Mouse (Mus musculus): ENCODE data around the gene Mmel1.

The Mmel1 gene

GRCm38 (mm10) chr4:154904185-154905071, 35.0 kb downstream of the Mmel1 start:
- DNase-seq (ENCODE audit: low spot score): peak; percentile 71

GRCm38 (mm10) chr4:154907833-154908232, 38.4 kb downstream of the Mmel1 start:
- DNase-seq (ENCODE audit: low spot score): peak; percentile 85

GRCm38 (mm10) chr4:154908490-154908889, 39.1 kb downstream of the Mmel1 start:
- no peak for DNase-seq (ENCODE audit: low spot score)

GRCm38 (mm10) chr4:154910606-154911522, 41.5 kb downstream of the Mmel1 start:
- no peak for DNase-seq (ENCODE audit: low spot score)

- no peak for DNase-seq (ENCODE audit: low spot score)
Measured at GRCm38 (mm10) chr4:154911644-154912043, 42.3 kb downstream of the Mmel1 start.

- DNase-seq (ENCODE audit: low spot score): no peak
Measured at GRCm38 (mm10) chr4:154913845-154914244, 44.5 kb downstream of the Mmel1 start.

GRCm38 (mm10) chr4:154914252-154914651, 44.9 kb downstream of the Mmel1 start:
- no peak for DNase-seq (ENCODE audit: low spot score)

- DNase-seq (ENCODE audit: low spot score): no peak
Measured at GRCm38 (mm10) chr4:154914707-154915106, 45.3 kb downstream of the Mmel1 start.

- DNase-seq (ENCODE audit: low spot score): no peak
Measured at GRCm38 (mm10) chr4:154915286-154915685, 45.9 kb downstream of the Mmel1 start.

- DNase-seq (ENCODE audit: low spot score): no peak
Measured at GRCm38 (mm10) chr4:154916662-154917061, 47.3 kb downstream of the Mmel1 start.

GRCm38 (mm10) chr4:154922291-154922690, 52.9 kb downstream of the Mmel1 start:
- no peak for DNase-seq (ENCODE audit: low spot score)

GRCm38 (mm10) chr4:154922931-154923330, 53.5 kb downstream of the Mmel1 start:
- no peak for DNase-seq (ENCODE audit: low spot score)

- peak; percentile 61 for DNase-seq (ENCODE audit: low spot score)
Measured at GRCm38 (mm10) chr4:154925413-154925812, 56.0 kb downstream of the Mmel1 start.

GRCm38 (mm10) chr4:154926969-154927898, 57.8 kb downstream of the Mmel1 start:
- DNase-seq (ENCODE audit: low spot score): no peak

- DNase-seq (ENCODE audit: low spot score): no peak
Measured at GRCm38 (mm10) chr4:154927899-154928337, 58.5 kb downstream of the Mmel1 start.

- no peak for DNase-seq (ENCODE audit: low spot score)
Measured at GRCm38 (mm10) chr4:154928395-154929087, 59.2 kb downstream of the Mmel1 start, which contains the start of gene Tnfrsf14. Tnfrsf14 (minus strand) TSS chr4:154928563.

- DNase-seq (ENCODE audit: low spot score): no peak
Measured at GRCm38 (mm10) chr4:154929088-154929660, 59.8 kb downstream of the Mmel1 start.

GRCm38 (mm10) chr4:154933306-154933907, 64.0 kb downstream of the Mmel1 start:
- DNase-seq (ENCODE audit: low spot score): no peak

- DNase-seq (ENCODE audit: low spot score): no peak
Measured at GRCm38 (mm10) chr4:154934800-154935199, 65.4 kb downstream of the Mmel1 start.

GRCm38 (mm10) chr4:154935788-154936187, 66.4 kb downstream of the Mmel1 start:
- DNase-seq (ENCODE audit: low spot score): no peak

Data from testis, postnatal 10 days (tissue).